Mouse (Mus musculus) adrenal gland, postnatal 4 days (tissue): ENCODE measurements at regions not wholly inside any gene's neighbourhood (a gene's known extent, or its start where the extent isn't known, plus 50 kb on each side); places are given as distances from the start of the nearest gene placed in this dataset.

Experiments used
- DNase-seq, 2 experiments: peaks; one replicate each; pipeline ENCODE4 v3.0.0; 2021 to 2022; ENCODE audit warnings: low spot score in 2 of 2, mixed read lengths in 2 of 2

DNA sequence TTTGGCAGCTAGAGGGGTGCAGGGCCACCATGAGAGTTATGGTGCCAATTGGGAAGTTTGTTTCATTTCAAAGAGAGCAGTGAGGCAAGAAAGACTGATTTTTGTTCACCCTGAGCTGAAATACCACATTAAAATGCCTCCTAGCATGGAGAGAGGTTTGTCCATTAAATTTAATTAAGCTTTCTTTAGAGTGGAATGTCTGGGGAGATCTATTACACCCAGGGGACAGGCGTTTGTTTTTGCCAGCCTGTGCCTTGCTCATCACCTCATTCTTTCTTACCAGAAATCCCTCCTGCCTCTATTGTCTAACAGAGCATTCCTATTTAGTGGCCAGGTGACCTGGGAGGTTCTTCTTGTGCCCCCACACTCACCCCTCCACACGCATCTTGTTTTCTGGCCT lies 55.2 kb upstream of the Rcn1 start:
- no peak for DNase-seq

DNA sequence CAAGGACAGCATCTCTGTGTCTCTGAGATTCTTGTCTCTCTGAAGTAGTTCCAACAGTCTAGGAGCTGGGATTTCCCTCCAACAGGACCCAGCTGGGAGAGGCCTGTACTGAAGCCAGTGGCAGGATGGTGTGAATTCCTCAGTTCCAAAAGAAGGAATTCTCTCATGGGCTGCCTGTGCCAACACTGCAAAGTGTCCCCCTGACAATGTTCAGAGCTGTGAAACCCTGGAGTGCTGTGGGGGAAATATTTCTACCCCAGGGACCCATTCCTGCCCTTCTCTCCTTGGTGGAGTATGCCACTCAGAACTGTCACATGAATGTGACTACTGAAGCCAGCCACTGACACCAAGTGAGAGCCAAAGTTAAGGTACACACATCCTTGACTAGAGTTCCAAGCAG lies 55.7 kb upstream of the Rcn1 start:
- no peak for DNase-seq

DNA sequence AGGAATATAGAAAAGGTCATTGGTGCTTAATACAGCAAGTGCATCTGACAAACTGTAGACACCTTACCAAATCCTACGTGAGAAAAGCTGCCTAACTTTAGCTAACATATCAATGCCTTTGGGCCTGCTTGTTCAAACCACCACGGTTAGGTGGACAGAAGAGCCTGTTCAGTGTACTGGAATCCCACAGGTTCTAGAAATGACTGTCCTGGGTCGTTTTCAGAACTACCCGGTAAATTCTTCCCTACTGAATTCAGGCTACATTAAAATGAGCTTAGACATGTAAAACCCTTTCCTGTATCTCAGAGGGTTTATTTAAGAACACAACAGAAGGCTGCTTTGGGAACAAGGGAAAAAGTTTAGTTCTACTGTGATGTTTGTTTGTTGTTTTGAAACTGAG lies 59.5 kb upstream of the Rcn1 start:
- DNase-seq: no peak

DNA sequence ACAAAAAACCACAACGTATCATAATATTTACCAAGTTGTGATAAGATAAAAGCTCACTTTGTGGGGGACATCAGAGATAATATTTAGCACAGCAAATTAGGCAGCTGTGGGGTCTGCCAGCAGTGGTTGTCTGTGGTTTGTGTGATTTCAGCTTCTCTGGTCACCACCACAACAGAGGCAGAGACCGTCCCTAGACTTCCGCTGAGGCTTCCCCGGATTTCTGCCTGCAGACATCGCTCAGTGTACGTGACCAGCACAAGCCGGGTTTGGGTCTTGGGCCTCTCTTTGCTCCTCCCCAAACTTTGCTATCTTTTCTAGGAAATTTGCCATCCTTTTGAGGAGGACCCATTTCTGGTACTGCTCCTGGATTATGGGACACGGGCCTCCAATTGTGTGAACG lies 60.4 kb upstream of the Rcn1 start:
- DNase-seq: no peak

DNA sequence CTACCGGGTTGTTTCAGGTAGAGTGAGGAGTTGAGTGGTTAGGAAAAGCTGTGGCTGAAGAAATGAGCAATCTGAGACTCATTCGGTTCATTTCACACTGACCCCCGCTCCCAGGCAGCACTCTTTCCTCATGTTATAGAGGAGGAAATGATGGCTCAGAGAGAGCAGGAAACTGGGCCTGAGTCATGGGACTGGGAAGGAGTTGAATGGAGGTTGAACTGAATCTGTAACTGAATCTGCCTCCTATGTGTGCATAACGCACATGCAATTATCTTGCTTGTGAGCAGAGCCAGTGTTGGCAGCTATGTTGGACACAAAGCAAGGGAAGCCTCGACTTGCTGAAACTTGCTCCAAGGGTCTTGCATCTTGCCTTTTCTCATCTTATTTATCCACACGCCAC lies 66.5 kb upstream of the Rcn1 start:
- DNase-seq: no peak

DNA sequence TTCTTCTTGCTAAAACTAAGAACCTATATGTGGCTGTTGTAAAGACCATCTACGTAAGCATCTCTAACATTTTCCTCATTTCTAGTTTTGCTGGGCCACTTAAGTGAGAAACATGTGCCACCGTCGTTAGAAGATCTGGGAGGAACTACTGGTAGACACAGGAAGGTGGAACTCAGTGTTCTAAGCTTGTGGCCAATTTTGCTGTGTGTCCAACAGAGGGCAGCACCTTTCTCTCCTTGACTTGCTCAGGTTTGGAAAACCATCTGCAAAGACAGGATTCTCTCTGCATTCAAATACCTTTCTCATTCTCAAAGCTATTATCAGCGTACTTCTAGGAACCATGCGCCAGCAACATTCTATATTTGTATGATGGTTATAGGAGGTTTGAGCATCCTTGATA lies 69.8 kb upstream of the Rcn1 start:
- no peak for DNase-seq

DNA sequence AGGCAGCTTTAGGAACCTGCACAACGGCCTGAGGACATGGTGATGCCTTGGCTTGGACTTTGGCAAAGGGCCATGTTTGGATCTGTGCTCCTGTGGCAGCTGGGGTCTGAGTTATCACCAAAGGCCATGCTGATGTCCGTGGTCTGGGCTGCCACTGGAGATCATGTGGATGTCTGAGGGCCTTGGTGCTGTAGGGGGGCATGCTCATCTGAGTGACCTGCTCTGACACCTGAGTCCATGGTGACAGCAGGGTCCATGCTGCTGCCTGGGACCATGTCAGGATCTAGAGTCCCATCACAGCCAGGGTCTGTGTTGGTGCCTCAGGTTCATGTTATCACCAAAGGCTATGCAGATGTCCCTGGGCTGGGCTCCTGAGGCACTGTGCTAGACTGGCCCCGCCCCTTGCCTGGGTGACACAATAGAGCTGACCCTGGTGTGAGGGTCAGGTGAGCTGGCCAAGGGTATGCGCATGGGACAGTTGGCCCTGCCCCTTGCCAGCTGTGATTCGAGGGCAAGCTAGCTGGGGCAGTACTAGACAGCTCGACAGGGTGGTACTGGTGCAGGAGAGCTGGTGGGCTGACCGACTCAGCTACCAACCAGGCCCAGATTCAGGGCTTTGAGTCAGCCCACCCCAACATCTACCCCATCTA lies 77.0 kb upstream of the Rcn1 start:
- no peak for DNase-seq

DNA sequence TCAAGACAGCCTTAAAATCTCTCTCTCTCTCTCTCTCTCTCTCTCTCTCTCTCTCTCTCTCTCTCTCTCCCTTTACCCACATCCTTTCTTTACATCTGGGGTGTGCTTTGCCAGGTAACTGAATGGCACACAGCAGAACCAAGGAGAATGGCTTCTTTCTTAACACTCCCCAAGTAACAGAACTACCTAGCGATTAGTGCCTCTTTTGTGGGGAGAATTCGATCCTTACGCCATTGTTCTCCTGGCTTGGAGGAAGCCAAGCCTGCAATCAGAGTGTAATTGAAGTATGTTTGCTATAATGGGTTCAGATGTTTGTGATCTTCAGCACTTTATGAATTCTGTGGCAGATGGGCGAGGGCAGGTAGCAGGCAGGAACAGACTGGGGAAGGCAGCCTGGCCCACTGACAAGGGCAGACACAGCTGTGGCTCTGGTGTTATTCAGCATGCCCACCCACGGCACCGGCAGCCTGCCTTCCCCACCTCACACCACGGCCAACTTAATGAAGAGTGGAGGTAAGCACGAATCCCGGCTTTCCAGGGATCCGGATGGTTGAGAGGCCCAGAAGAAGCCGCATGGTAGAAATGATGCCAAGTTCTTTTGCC lies 83.0 kb upstream of the Rcn1 start:
- no peak for DNase-seq

DNA sequence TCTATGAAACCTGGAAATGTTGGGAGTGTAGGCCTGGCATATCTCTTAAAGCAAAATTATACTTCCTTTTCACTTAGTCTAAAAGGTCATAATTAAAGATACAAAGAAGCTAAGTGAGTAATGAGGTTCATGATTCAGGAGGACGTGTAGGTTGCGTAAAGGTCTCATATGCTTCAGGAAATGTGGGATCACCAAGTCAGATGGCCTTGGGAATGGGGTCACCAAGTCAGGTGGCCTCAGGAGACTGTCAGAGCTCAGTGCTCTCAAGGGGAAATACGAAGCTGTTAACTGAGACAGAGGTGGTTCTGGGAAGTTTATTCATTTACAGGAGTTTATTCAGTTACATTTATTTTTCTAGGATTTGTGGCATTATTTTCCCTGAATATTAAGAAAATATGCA lies 85.4 kb upstream of the Rcn1 start:
- no peak for DNase-seq

DNA sequence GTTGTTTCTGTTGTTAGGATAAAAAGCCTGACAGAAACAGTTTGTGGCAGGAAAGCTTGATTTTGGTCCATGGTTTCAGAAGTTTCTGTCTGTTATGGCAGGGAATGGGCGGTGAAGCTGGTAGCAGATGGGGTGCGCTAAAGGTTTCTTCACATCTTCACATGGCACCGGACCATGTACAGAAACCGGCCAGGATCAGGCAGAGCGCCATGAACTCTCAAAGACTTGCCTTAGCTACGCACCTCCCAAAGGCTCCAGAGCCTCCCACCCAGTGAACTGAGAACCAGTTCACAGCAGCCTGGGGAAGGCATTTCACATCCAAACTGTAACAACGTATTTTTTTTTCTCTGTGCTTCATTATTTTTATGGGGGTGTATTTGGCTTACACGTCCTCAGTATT lies 86.2 kb upstream of the Rcn1 start:
- DNase-seq: no peak

DNA sequence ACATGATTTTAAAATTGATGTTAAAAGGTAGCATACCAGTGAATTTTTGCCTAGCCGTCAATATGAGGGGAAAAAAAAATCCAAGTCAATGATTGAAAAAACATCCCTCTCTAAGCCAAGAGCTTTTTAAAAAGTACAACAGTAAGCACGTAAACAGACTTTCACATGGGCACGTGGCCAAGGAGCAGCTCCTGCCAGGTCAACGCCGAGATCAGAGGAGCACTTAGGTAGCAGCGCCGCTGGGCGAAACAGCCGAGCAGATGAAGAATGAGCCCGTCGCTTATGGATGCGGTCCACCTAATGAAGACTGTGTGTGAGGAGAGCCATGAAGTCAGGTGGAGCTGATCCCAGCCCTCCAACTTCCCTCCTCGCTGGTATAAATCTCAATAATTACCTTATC lies 96.7 kb upstream of the Rcn1 start:
- no peak for DNase-seq

DNA sequence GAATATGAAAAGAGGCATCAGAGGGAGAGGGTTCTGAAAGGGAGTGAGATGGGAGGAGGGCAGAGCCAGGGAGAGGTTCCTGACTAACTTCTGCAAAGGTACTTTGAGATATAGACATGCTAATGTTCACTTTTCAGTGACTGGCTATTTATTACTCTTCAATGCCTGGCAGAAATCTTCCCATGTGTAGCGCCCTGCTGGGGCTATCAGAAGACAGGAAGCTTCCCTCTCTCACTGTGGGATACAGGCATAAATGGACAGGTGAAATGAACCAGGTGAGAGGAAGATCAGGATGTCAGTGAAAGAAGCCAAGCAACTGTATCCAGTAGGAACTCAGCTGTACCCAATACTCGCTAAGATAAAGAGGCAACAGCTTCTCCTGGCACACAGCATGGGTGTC lies 105.1 kb upstream of the Rcn1 start:
- DNase-seq: no peak

DNA sequence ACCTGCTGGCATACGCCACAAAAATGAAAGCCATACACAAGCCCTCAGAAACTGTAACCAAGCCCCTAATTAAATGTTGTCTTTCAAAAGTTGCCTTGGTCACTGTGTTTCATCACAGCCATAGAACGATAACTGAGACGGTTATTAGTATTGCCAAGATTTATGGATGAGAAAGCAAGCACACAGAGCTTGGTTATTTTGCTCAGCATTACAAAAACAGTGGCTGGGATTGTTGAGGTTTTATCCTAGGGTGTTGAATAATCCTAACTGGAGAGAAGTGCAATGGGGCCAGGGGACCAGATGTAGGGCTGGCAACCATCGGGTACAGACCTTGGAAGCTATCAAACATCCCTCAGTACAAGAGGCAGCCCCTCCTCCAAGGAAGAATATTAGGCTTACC lies 106.4 kb upstream of the Rcn1 start:
- no peak for DNase-seq

DNA sequence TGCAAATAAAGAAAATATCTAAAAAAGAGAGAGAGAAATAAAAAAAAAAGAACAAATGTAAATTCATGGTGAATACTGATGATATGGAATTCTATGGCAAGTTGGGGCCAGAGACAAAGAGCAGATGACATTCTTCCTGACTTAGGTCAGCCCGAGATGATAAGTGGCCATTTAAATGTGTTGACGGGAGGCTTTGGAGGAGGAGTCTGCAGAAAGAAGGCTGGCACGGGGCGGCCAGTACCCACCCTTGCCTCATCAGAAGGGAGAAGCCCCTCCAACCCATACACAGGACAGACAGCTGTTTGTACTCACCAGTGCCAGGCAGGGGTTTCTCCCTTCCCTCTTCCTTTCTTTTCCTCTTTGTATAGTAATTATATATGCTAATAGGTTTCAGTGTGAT lies 108.0 kb upstream of the Rcn1 start:
- no peak for DNase-seq

DNA sequence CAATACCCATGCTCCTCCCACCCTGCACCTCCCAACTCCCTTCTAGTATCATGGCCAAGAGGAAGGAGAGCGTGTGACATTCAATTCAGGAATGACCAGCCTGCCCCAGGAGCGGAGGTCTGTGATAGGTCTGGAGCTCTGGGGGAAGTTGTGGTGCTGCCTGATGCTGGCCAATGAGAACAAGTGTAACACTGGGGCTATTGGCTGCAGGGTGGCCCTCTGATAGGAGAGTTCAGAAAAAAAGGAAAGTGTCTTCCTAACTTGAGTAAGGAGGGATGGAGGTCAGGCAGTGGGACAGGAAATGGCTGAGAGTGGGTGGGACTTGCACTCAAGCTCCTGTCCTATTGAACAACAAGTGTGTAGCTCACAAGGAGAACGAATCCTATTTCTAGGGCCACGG lies 111.7 kb upstream of the Rcn1 start:
- no peak for DNase-seq

DNA sequence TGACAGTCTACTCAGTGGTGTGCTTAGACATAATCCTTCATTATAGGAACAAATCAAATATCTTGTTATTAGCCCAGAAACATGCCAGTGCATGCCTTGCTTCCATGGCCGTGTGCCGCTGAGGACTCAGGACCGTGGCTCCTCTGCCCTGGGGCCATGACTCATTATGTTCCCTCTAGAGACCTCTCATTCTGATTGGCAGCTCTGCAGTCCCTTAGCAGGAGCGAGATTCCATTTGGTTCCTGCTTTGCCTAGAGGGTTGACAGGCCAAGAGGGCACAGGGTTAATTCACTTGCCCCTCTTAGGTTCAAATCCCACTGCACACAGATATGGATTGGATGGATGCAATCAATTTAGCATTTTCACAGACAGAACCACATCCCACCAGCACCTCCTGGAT lies 112.6 kb upstream of the Rcn1 start:
- no peak for DNase-seq

DNA sequence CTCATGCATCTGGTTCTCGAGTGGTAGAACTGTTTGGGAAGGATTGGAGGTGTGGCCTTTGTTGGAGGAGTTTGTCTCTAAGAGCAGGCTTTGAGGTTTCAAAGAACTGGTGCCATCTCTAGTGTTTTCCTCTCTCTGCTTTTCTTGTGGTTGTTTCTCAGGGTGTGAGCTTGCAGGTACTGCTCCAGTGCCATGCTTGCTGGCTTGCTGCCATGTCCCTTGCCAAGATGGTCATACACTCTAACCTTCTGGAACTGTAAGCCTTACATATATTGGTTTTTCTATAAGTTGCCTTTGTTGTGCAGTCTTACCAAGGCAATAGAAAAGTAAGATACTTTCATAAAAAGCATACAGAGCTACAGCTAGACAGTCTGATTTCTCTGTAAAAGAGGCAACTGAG lies 115.1 kb upstream of the Rcn1 start:
- DNase-seq: no peak

DNA sequence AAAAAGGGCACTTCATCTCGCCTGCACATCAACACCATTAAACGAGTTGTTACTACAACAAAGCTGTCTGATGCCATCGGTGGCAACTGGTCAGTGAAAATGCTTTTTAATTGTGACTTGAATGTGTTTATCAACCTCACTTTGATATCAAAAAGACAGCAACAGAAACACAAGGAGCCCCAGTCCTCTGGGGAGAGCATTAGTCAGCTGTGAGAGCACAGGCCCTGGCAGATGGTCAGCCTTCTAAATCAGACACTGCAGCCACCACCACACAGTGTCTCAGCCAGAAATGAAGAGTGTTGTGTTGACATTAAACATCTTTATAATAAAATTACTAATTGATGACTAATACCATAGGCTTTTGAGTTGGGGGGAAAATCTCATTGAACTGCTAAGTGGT lies 115.8 kb upstream of the Rcn1 start:
- no peak for DNase-seq

DNA sequence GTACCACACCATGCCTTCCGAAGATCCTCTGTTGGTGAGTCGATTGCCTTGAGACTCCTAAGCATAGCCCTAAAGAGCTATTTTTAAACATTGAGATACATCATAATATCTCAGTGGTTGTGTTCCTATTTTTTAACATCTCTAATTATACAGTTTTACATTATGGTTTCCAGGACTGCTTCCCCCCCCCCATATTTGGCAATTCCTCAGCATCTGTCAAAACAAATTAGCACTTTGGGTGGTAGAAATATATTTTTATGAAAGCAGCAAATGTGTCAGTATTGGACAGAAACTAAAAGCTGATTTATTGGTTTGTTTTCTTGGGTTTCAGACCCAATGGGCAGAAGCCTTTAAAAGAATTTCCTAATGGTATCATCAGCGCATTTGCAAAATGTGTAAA lies 116.2 kb upstream of the Rcn1 start:
- DNase-seq: no peak

DNA sequence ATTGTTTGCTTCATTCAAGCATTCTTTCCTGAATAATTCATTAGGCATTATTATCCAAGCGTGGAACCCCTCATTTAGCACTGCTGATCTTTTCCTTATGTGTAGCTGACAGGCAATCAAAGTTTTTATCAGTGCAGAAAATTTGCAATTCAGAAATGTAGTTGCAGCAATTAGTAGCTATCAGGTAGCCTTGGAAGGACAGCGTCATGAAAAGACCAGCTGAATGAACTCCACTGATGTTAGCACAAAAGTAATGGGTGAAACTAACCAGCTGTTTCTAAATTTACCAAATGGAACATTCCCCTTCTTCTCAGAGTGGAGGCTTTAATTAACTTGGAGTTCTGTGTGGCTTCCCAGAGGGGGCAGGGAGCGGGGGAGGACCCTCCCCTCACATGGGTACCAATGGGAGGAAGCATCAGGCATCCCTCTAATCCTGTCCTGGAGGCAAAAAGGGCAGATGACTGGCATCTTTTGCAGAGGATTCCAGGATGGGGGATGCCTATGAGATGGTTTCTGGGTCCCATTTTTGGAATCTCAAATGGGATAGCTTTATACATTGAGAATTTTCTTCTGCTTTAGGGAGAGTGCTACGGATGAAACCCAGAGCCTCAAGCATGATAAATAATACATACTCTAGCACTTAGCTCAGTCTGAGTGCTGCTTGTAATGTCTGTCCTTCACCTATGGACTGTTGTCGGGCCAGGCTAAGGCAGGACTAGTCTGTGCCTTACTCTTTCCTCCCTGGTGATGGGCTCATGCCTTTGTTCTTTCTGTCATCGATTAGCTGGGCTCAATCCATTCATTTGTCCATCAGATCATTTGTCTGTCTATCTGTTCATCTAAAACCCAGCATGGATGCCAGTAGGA lies 117.4 kb upstream of the Rcn1 start:
- DNase-seq: no peak

DNA sequence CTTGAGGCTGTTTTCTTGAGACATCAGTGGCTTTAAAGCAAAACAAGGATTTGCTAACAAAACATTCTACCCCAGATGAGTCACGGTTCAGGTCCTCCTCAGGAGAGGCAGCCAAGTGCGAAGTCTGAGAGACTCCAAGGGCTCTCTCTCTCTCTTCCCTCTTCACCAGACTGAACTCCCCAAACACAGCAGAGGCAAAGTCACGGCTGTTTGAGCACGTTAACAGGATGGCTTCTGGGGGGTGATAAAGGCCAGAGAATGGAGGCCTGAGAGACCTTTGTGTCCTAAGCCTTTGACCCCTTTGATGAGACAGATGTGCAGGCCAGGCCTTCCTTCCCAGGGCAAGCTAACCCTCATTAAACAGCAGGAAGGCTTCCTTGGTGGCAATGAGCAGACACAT lies 122.7 kb upstream of the Rcn1 start:
- DNase-seq: no peak

DNA sequence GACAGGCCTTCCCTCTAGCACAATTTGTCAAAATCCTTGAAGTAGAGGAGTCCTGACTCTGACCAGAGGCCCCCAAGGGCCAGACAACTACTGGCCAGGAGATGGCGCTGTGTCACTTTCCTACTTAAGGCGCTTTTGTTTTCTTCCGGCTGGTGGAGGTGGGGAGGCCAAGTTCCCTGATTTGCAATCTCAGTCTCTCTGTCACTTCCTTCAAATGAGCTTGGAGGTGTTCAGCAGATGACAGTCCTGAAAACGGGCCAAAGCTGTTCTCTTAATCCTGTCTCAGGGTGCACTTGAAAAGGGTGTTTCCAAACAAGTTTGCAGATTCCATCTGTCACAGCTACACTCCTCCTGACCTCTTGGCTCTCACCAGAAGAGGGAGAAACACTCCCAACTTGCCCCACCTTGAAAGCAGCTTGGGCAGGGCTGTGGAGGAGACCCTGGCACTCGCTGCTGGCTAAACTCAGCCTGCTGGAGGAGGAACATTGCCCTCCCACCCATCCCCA lies 124.2 kb upstream of the Rcn1 start:
- DNase-seq: peak; percentile 12 to 27
